Mouse (Mus musculus): ENCODE data around the gene Gpr153. TPM values are rescaled to one million over a fixed set of nuclear protein-coding genes. Genes with fewer than 3 reads are reported as not detected.

Gpr153 gene
- total and polyA plus RNA-seq, 3 experiments: 0.08 TPM; not detected in 2

- no peaks in the 10 kb centered on the region for H3K36me3 ChIP-seq (ENCODE audit: control insufficient read depth in 1 of 2, insufficient read depth in 2 of 2, low read length in 2 of 2)
- H3K9ac ChIP-seq (ENCODE audit: control insufficient read depth, low read depth, low read length, poor library complexity, severe bottlenecking): no peak overlapping the region
- no peak overlapping the region for H3K4me3 ChIP-seq (ENCODE audit: control insufficient read depth in 1 of 2, insufficient read depth in 1 of 2, low read depth in 2 of 2, low read length in 2 of 2)
- no peaks in the 10 kb centered on the region for H3K79me2 ChIP-seq (ENCODE audit: control insufficient read depth, insufficient read depth, low read length, poor library complexity)
- no peaks in the 10 kb centered on the region for H3K9me3 ChIP-seq (replicated peaks; ENCODE audit: insufficient read depth, low read length)
- H3K27ac ChIP-seq (ENCODE audit: control insufficient read depth, low read depth, low read length): no peak overlapping the region
- TF ChIP-seq GATA1 (IDR thresholded peaks at IDR 0.05; ENCODE audit: low read depth, low read length): no peak
- TF ChIP-seq POLR2AphosphoS5 (IDR thresholded peaks at IDR 0.05; ENCODE audit: borderline replicate concordance, low read depth, low read length): no peak
- no peak for TF ChIP-seq SMC3 (IDR thresholded peaks at IDR 0.05; ENCODE audit: low read depth, low read length)
- TF ChIP-seq SIN3A (IDR thresholded peaks at IDR 0.05; ENCODE audit: low read length): no peak
- TF ChIP-seq USF1 (IDR thresholded peaks at IDR 0.05; ENCODE audit: low read depth, low read length): no peak
- TF ChIP-seq MAZ (IDR thresholded peaks at IDR 0.05; ENCODE audit: low read depth, low read length): no peak
- TF ChIP-seq POLR2A (IDR thresholded peaks at IDR 0.05; ENCODE audit: control insufficient read depth in 1 of 2, insufficient read depth in 1 of 2, low read depth in 1 of 2, low read length in 2 of 2, poor library complexity in 1 of 2): no peak
- TF ChIP-seq EP300 (IDR thresholded peaks at IDR 0.05; ENCODE audit: low read depth in 1 of 2, low read length in 2 of 2): no peak
- TF ChIP-seq NELFE (IDR thresholded peaks at IDR 0.05; ENCODE audit: low read depth, low read length): no peak
- TF ChIP-seq TAL1 (IDR thresholded peaks at IDR 0.05; ENCODE audit: low read length): no peak
- TF ChIP-seq ETS1 (IDR thresholded peaks at IDR 0.05; ENCODE audit: low read depth, low read length): no peak
- no peak for TF ChIP-seq NRF1 (IDR thresholded peaks at IDR 0.05; ENCODE audit: insufficient read depth, low read depth, low read length, poor library complexity, severe bottlenecking)
- H3K27me3 ChIP-seq (ENCODE audit: control insufficient read depth in 1 of 2, insufficient read depth in 2 of 2, low read length in 2 of 2): no peaks in the 10 kb centered on the region
- no peaks in the 10 kb centered on the region for H3K4me1 ChIP-seq (ENCODE audit: control insufficient read depth in 1 of 2, insufficient read depth in 2 of 2, low read length in 2 of 2)
- DNase-seq (ENCODE audit: low read depth, low spot score): no peak
These were observed 13.5 kb downstream of the Gpr153 start for GRCm38 (mm10) chr4:152287317-152288120.

GRCm38 (mm10) chr4:152288398-152288945 is 14.4 kb downstream of the Gpr153 start:
- no peaks in the 10 kb centered on the region for H3K9me3 ChIP-seq (replicated peaks; ENCODE audit: insufficient read depth, low read length)
- TF ChIP-seq CTCF (IDR thresholded peaks at IDR 0.05 in 2 of 3, conservative IDR thresholded peaks at IDR 0.05 in 1 of 3; ENCODE audit: control insufficient read depth in 1 of 3, insufficient read depth in 1 of 3, low read depth in 2 of 3, low read length in 3 of 3, poor library complexity in 1 of 3, severe bottlenecking in 1 of 3): no peak
- no peak for TF ChIP-seq MAX (IDR thresholded peaks at IDR 0.05; ENCODE audit: low read length)
- no peak for TF ChIP-seq MEF2A (IDR thresholded peaks at IDR 0.05; ENCODE audit: extremely low read depth, insufficient replicate concordance, low read depth, low read length, poor library complexity, severe bottlenecking)
- no peak for TF ChIP-seq TBP (IDR thresholded peaks at IDR 0.05; ENCODE audit: low read depth, low read length)
- TF ChIP-seq RAD21 (IDR thresholded peaks at IDR 0.05; ENCODE audit: low read depth, low read length): no peak
- TF ChIP-seq MAFK (IDR thresholded peaks at IDR 0.05; ENCODE audit: borderline replicate concordance, low read depth, low read length): no peak
- TF ChIP-seq TCF12 (IDR thresholded peaks at IDR 0.05; ENCODE audit: low read depth, low read length): no peak
- no peak for TF ChIP-seq GABPA (IDR thresholded peaks at IDR 0.05; ENCODE audit: low read depth, low read length)
- no peak for TF ChIP-seq CHD1 (IDR thresholded peaks at IDR 0.05; ENCODE audit: low read depth, low read length)
- no peak for TF ChIP-seq NELFE (IDR thresholded peaks at IDR 0.05; ENCODE audit: low read depth, low read length)
- TF ChIP-seq POLR2AphosphoS5 (IDR thresholded peaks at IDR 0.05; ENCODE audit: borderline replicate concordance, low read depth, low read length): no peak
- no peak for TF ChIP-seq POLR2A (IDR thresholded peaks at IDR 0.05; ENCODE audit: control insufficient read depth in 1 of 2, insufficient read depth in 1 of 2, low read depth in 1 of 2, low read length in 2 of 2, poor library complexity in 1 of 2)
- no peak for TF ChIP-seq E2F4 (IDR thresholded peaks at IDR 0.05; ENCODE audit: borderline replicate concordance, low read depth, low read length)
- TF ChIP-seq USF1 (IDR thresholded peaks at IDR 0.05; ENCODE audit: low read depth, low read length): no peak
- TF ChIP-seq ETS1 (IDR thresholded peaks at IDR 0.05; ENCODE audit: low read depth, low read length): no peak
- TF ChIP-seq EP300 (IDR thresholded peaks at IDR 0.05; ENCODE audit: low read depth in 1 of 2, low read length in 2 of 2): no peak
- TF ChIP-seq MYC (IDR thresholded peaks at IDR 0.05; ENCODE audit: low read depth, low read length): no peak
- no peak overlapping the region for H3K4me3 ChIP-seq (ENCODE audit: control insufficient read depth in 1 of 2, insufficient read depth in 1 of 2, low read depth in 2 of 2, low read length in 2 of 2)
- no peaks in the 10 kb centered on the region for H3K4me1 ChIP-seq (ENCODE audit: control insufficient read depth in 1 of 2, insufficient read depth in 2 of 2, low read length in 2 of 2)
- H3K27ac ChIP-seq (ENCODE audit: control insufficient read depth, low read depth, low read length): no peak overlapping the region
- no peak for DNase-seq (ENCODE audit: low read depth, low spot score)
- H3K36me3 ChIP-seq (ENCODE audit: control insufficient read depth in 1 of 2, insufficient read depth in 2 of 2, low read length in 2 of 2): no peaks in the 10 kb centered on the region
- no peak overlapping the region for H3K9ac ChIP-seq (ENCODE audit: control insufficient read depth, low read depth, low read length, poor library complexity, severe bottlenecking)
- no peaks in the 10 kb centered on the region for H3K27me3 ChIP-seq (ENCODE audit: control insufficient read depth in 1 of 2, insufficient read depth in 2 of 2, low read length in 2 of 2)
- no peaks in the 10 kb centered on the region for H3K79me2 ChIP-seq (ENCODE audit: control insufficient read depth, insufficient read depth, low read length, poor library complexity)

Data from MEL (cell line).